Mouse (Mus musculus): ENCODE measurements around the gene Tspan12. TPM values are rescaled to one million over a fixed set of nuclear protein-coding genes. Genes with fewer than 3 reads are reported as not detected.

The Tspan12 gene
- 87.7 and 93.3 TPM in 2 replicates for polyA plus RNA-seq (2015; fragmentation: Nextera tagmentation; extraction: Ambion mirVana)

GRCm38 (mm10) chr6:21852344-21852785 is at the start of gene Tspan12:
Tspan12 (minus strand) TSS chr6:21852515.

Other genes starting within 250 kb of the Tspan12 start
- 33.4 and 40.1 TPM in 2 replicates for gene Ing3, start 97.1 kb upstream of the Tspan12 start, polyA plus RNA-seq (2015; fragmentation: Nextera tagmentation; extraction: Ambion mirVana)
- 2.4 and 3.4 TPM in 2 replicates for gene Cped1, start 133.4 kb upstream of the Tspan12 start, polyA plus RNA-seq (2015; fragmentation: Nextera tagmentation; extraction: Ambion mirVana)

Measured in neural tube, postnatal 0 days (tissue).